Mouse (Mus musculus): ENCODE results near the gene Slc26a8. TPM values are rescaled to one million over a fixed set of nuclear protein-coding genes. Genes with fewer than 3 reads are reported as not detected.

Slc26a8 gene
- total and polyA plus RNA-seq, 3 experiments: 0.58 to 1.6 TPM; not detected in 1

DNA sequence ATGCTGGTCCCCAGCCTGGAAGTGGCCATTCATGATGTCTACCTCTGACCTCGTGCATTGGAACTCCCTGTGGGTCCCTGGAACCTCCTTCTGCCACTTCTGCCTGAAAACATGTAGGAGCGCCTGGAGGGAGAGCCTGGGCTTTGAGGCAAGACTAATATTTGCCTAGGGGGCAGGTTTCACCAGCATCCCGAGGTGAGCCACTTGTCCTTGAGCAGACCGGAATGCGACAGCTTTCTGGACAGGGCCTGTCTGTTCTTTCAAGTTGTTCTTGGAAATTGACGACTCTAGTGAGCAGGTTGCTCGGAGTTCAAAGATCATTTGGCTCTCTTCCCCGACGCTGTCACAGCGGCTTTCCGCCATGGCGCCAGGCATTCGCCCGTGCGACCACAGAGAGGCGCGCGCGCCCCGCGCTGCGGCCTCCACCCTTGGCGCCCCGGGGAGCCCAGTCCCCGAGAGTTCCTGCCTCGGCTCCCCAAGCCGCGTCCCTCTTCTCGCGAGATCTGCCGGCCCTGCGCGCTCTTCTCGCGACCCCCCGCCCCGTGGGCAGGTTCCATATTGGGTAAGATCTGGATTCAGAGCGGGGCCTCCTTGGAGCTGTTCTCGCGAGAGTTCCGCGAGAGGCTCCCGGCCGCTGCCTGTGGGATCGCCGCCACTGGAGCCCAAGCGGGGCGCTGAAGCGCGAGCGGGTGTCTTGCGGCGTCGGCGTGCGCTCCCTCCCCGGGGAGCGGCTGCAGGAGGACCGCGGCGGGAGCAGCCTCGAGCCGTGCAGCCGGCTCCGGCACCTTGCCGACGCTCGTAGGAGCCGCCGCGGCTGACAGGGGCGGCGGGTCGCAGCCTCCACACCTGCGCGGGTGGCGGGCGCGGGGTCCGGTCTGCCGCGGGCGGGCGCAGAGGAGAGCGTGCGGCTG is 998 bp upstream of the Slc26a8 start, which contains the start of gene Mapk14 (continued):
- TF ChIP-seq BHLHE40 (IDR thresholded peaks at IDR 0.05; ENCODE audit: borderline replicate concordance, low read depth, low read length) (no peak), EP300 (IDR thresholded peaks at IDR 0.05; ENCODE audit: low read depth in 1 of 2, low read length in 2 of 2) (no peak), E2F4 (IDR thresholded peaks at IDR 0.05; ENCODE audit: borderline replicate concordance, low read depth, low read length) (0 out of 2 replicates have a peak, but pooled peaks have one; percentile 70), NRF1 (IDR thresholded peaks at IDR 0.05; ENCODE audit: insufficient read depth, low read depth, low read length, poor library complexity, severe bottlenecking) (peak; percentile 25; the same call in 1 of the 2 replicates), CTCF (IDR thresholded peaks at IDR 0.05 in 2 of 3, conservative IDR thresholded peaks at IDR 0.05 in 1 of 3; ENCODE audit: control insufficient read depth in 1 of 3, insufficient read depth in 1 of 3, low read depth in 2 of 3, low read length in 3 of 3, poor library complexity in 1 of 3, severe bottlenecking in 1 of 3) (peak; percentile 43 to 81 (median 71)), USF2 (IDR thresholded peaks at IDR 0.05; ENCODE audit: borderline replicate concordance in 1 of 2, insufficient read depth in 1 of 2, low read depth in 1 of 2, low read length in 2 of 2) (no peak), RAD21 (IDR thresholded peaks at IDR 0.05; ENCODE audit: low read depth, low read length) (peak; percentile 79), TAL1 (IDR thresholded peaks at IDR 0.05; ENCODE audit: low read length) (no peak), TBP (IDR thresholded peaks at IDR 0.05; ENCODE audit: low read depth, low read length) (peak; percentile 68; the same call in 1 of the 2 replicates), TCF12 (IDR thresholded peaks at IDR 0.05; ENCODE audit: low read depth, low read length) (peak; percentile 70), MYC (IDR thresholded peaks at IDR 0.05; ENCODE audit: low read depth, low read length) (0 out of 2 replicates have a peak, but pooled peaks have one; percentile 13)

DNA sequence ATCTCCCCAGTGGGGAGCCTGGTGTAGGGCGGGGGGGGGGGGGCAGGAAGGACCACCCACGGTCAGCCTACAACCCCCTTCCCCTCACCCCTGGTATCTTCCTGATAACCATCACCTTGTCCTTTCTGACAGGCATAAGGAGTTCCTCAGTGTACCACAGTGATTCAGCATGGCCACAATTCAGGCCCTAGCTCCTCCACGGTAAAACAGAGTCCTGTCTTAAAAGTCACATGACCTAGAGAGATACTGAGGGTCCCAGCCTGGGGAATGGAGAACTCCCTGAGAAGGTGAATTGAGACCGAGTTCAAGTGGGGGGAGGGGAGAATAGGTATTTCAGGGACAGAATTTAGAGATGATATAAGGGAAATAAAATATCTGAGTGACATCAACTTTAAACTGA is 2.7 kb downstream of the Slc26a8 start:
- TF ChIP-seq TBP (IDR thresholded peaks at IDR 0.05; ENCODE audit: low read depth, low read length) (no peak), GABPA (IDR thresholded peaks at IDR 0.05; ENCODE audit: low read depth, low read length) (no peak), USF1 (IDR thresholded peaks at IDR 0.05; ENCODE audit: low read depth, low read length) (peak; percentile 86), GATA1 (IDR thresholded peaks at IDR 0.05; ENCODE audit: low read depth, low read length) (0 out of 2 replicates have a peak, but pooled peaks have one; percentile 5), SMC3 (IDR thresholded peaks at IDR 0.05; ENCODE audit: low read depth, low read length) (no peak), KAT2A (conservative IDR thresholded peaks at IDR 0.05; ENCODE audit: low read depth, low read length) (no peak)
- no peak overlapping the region for H3K9ac ChIP-seq (ENCODE audit: control insufficient read depth, low read depth, low read length, poor library complexity, severe bottlenecking)
- H3K4me3 ChIP-seq (ENCODE audit: control insufficient read depth in 1 of 2, insufficient read depth in 1 of 2, low read depth in 2 of 2, low read length in 2 of 2): no peak overlapping the region
- DNase-seq (ENCODE audit: low read depth, low spot score): peak; percentile 42
- H3K36me3 ChIP-seq (ENCODE audit: control insufficient read depth in 1 of 2, insufficient read depth in 2 of 2, low read length in 2 of 2): peaks cover 0 to 10% of the 10 kb centered on the region in 2 experiments; a peak in 2 of 4 replicates
- H3K9me3 ChIP-seq (replicated peaks; ENCODE audit: insufficient read depth, low read length): no peaks in the 10 kb centered on the region
- H3K4me1 ChIP-seq (ENCODE audit: control insufficient read depth in 1 of 2, insufficient read depth in 2 of 2, low read length in 2 of 2): peaks cover 0 to 7% of the 10 kb centered on the region in 2 experiments; a peak in 3 of 4 replicates
- no peak overlapping the region for H3K27ac ChIP-seq (ENCODE audit: control insufficient read depth, low read depth, low read length)
- peaks cover 18% of the 10 kb centered on the region for H3K79me2 ChIP-seq (ENCODE audit: control insufficient read depth, insufficient read depth, low read length, poor library complexity)
- H3K27me3 ChIP-seq (ENCODE audit: control insufficient read depth in 1 of 2, insufficient read depth in 2 of 2, low read length in 2 of 2): no peaks in the 10 kb centered on the region

Data from MEL (cell line).